Mouse (Mus musculus) ES-E14 (cell line): ENCODE measurements at regions not wholly inside any gene's neighbourhood (a gene's known extent, or its start where the extent isn't known, plus 50 kb on each side); places are given as distances from the start of the nearest gene placed in this dataset.

Experiments
- DNase-seq: peaks from one replicate; pipeline ENCODE4 v3.0.0-alpha.2; 2013; ENCODE audit warnings: low read depth, low spot score
- H3K27ac ChIP-seq: 2 replicates; pipeline ENCODE4 v1.5.1; 2012; ENCODE audit warnings: low read depth, mild to moderate bottlenecking, low read length, moderate library complexity, mixed read lengths; ENCODE audit not compliant: poor library complexity, insufficient read depth, severe bottlenecking
- H3K36me3 ChIP-seq: 2 replicates; pipeline ENCODE4 v1.6.1; 2012; ENCODE audit warnings: mild to moderate bottlenecking, low read length, moderate library complexity, mixed read lengths; ENCODE audit not compliant: control insufficient read depth, poor library complexity, insufficient read depth, severe bottlenecking
- H3K4me1 ChIP-seq, 2 experiments: fragments of 150-350 bp in 1 of 2; sonication (generic) in 1 of 2; 2 replicates each; pipeline ENCODE4 v1.6.1; 2012; ENCODE audit warnings: low read length in 2 of 2, mild to moderate bottlenecking in 1 of 2, mixed read lengths in 1 of 2; ENCODE audit not compliant: control insufficient read depth in 2 of 2, insufficient read depth in 2 of 2, poor library complexity in 1 of 2
- H3K4me3 ChIP-seq, 2 experiments: fragments of 150-350 bp in 1 of 2; sonication (generic) in 1 of 2; 2 replicates each; pipeline ENCODE4 v1.5.1; 2012; ENCODE audit warnings: low read length in 2 of 2, low read depth in 1 of 2, mild to moderate bottlenecking in 1 of 2, mixed read lengths in 1 of 2; ENCODE audit not compliant: insufficient read depth in 1 of 2, poor library complexity in 1 of 2, severe bottlenecking in 1 of 2
- H3K9ac ChIP-seq: 2 replicates; pipeline ENCODE4 v1.6.1; 2012; ENCODE audit warnings: low read depth, mild to moderate bottlenecking, low read length, mixed read lengths; ENCODE audit not compliant: poor library complexity, insufficient read depth, severe bottlenecking
- H3K9me3 ChIP-seq: fragments of 150-350 bp; sonication (generic); 2 replicates; pipeline ENCODE4 v1.6.1; 2012; ENCODE audit warnings: low read depth, mild to moderate bottlenecking, low read length; ENCODE audit not compliant: control insufficient read depth, insufficient read depth
- CHD2 ChIP-seq: IDR thresholded peaks from 2 replicates; pipeline ENCODE4 v1.6.1; 2014; ENCODE audit warnings: mild to moderate bottlenecking, low read depth, low read length, inconsistent platforms
- HCFC1 ChIP-seq: IDR thresholded peaks from 2 replicates; pipeline ENCODE4 v1.6.1; 2012; ENCODE audit warnings: low read length, inconsistent platforms, borderline replicate concordance; ENCODE audit not compliant: insufficient read depth
- MAFK ChIP-seq: IDR thresholded peaks from 2 replicates; pipeline ENCODE4 v1.6.1; 2014; ENCODE audit warnings: mild to moderate bottlenecking, low read depth, low read length, inconsistent platforms; ENCODE audit not compliant: insufficient read depth
- ZC3H11A ChIP-seq: IDR thresholded peaks from 2 replicates; pipeline ENCODE4 v1.6.1; 2012; ENCODE audit warnings: low read depth, mild to moderate bottlenecking, inconsistent platforms, low read length, borderline replicate concordance
- ZNF384 ChIP-seq: IDR thresholded peaks from 2 replicates; pipeline ENCODE4 v1.6.1; 2012; ENCODE audit warnings: low read depth, low read length, inconsistent platforms
- in situ Hi-C, 2 experiments: fragments of 600-800 bp; cut with MboI; formaldehyde crosslinking; loops; one replicate each; pipeline ENCODE4 v1.15.1; 2025; ENCODE audit warnings: low sequenced_read_pairs in 2 of 2, inconsistent platforms in 1 of 2; ENCODE audit not compliant: unreplicated experiment in 2 of 2

- Histone ChIP-seq H3K4me1 (no peaks in the 10 kb centered on the region), H3K4me3 (no peak overlapping the region), H3K9me3 (no peaks in the 10 kb centered on the region), H3K27ac (no peak overlapping the region), H3K36me3 (no peaks in the 10 kb centered on the region), H3K9ac (no peak overlapping the region)
- DNase-seq: peak; percentile 30
- in situ Hi-C loops: no loop called here
- TF ChIP-seq ZC3H11A (no peak), HCFC1 (no peak), CHD2 (no peak), ZNF384 (no peak), MAFK (no peak)
Measured at GRCm38 (mm10) chr1:67640353-67640752, 517.5 kb downstream of the Cps1 start.

GRCm38 (mm10) chr1:67640766-67641165 lies 517.9 kb downstream of the Cps1 start:
- Histone ChIP-seq H3K4me3 (no peak overlapping the region), H3K27ac (no peak overlapping the region), H3K4me1 (no peaks in the 10 kb centered on the region), H3K9me3 (no peaks in the 10 kb centered on the region), H3K36me3 (no peaks in the 10 kb centered on the region), H3K9ac (no peak overlapping the region)
- TF ChIP-seq CHD2 (no peak), MAFK (no peak), ZNF384 (no peak), HCFC1 (no peak), ZC3H11A (no peak)
- in situ Hi-C loops: no loop called here
- DNase-seq: no peak

- H3K9ac ChIP-seq: no peak overlapping the region
- no peaks in the 10 kb centered on the region for H3K4me1 ChIP-seq
- H3K9me3 ChIP-seq: no peaks in the 10 kb centered on the region
- no peaks in the 10 kb centered on the region for H3K36me3 ChIP-seq
- in situ Hi-C loops: no loop called here
- H3K27ac ChIP-seq: no peak overlapping the region
- no peak overlapping the region for H3K4me3 ChIP-seq
- no peak for DNase-seq
- TF ChIP-seq CHD2: no peak
Measured at GRCm38 (mm10) chr1:67643627-67644026, 520.8 kb downstream of the Cps1 start.
